ENCODE assay signal across 9 mouse cellular contexts in genomic region chr11:89302816-89303180, GRCm38 (mm10). TPM values are rescaled to one million over a fixed set of nuclear protein-coding genes. Genes with fewer than 3 reads are reported as not detected.
DNase-seq lines count a peak whose midpoint lies in the region; ATAC-seq and TF ChIP-seq lines count a peak whose summit lies in the region.
"Had no signal": no experiment of that assay in that cellular context is flagged by ENCODE, and none has a peak within 500 bp of the region (broad histone marks: within the 10 kb centered on the region; RNA-seq: fewer than 3 reads in every experiment).

No protein-coding gene starts in this region.

- peaks cover 21% of the 10 kb centered on the region for H3K27me3 ChIP-seq in thymus, adult 2 months (ENCODE audit: control insufficient read depth, insufficient read depth, low read length)
- H3K27me3 ChIP-seq in forebrain, embryonic 16.5 days (replicated peaks; ENCODE audit: control insufficient read depth, insufficient read depth, low read length) = no peaks in the 10 kb centered on the region
- H3K27me3 ChIP-seq in liver, postnatal 0 days (ENCODE audit: insufficient read depth, low read length) = peaks cover 71% of the 10 kb centered on the region

- no peak for TF ChIP-seq POLR2A in thymus, adult 2 months (IDR thresholded peaks at IDR 0.05; ENCODE audit: control insufficient read depth, extremely low read depth, insufficient read depth, low read length, poor library complexity)
- no peak for TF ChIP-seq POLR2A in olfactory bulb, adult 2 months (IDR thresholded peaks at IDR 0.05; ENCODE audit: insufficient read depth, low read depth, low read length)

- TF ChIP-seq CTCF in thymus, adult 2 months (IDR thresholded peaks at IDR 0.05; ENCODE audit: borderline replicate concordance, control insufficient read depth, extremely low read depth, insufficient read depth, low read length, poor library complexity) = no peak
- no peak for TF ChIP-seq CTCF in liver, postnatal 0 days (IDR thresholded peaks at IDR 0.05; ENCODE audit: low read depth)
- no peak for TF ChIP-seq CTCF in olfactory bulb, adult 2 months (IDR thresholded peaks at IDR 0.05; ENCODE audit: insufficient read depth, low read depth, low read length)

- H3K4me2 ChIP-seq in forebrain, embryonic 16.5 days (ENCODE audit: low read length) = peak overlapping the region; percentile 97
- peak overlapping the region; percentile 66 for H3K4me2 ChIP-seq in liver, postnatal 0 days (ENCODE audit: low read depth, low read length)

- no peaks in the 10 kb centered on the region for H3K36me3 ChIP-seq in thymus, adult 2 months (ENCODE audit: control insufficient read depth, insufficient read depth, low read length)
- no peaks in the 10 kb centered on the region for H3K36me3 ChIP-seq in forebrain, embryonic 16.5 days (ENCODE audit: control insufficient read depth, insufficient read depth)
- H3K36me3 ChIP-seq in liver, postnatal 0 days (replicated peaks; ENCODE audit: insufficient read depth, low read length) = no peaks in the 10 kb centered on the region

- peak overlapping the region; percentile 71 for H3K9ac ChIP-seq in forebrain, embryonic 16.5 days (replicated peaks; ENCODE audit: low read depth, low read length)
- no peak overlapping the region for H3K9ac ChIP-seq in liver, postnatal 0 days (replicated peaks)

- no peaks in the 10 kb centered on the region for H3K9me3 ChIP-seq in forebrain, embryonic 16.5 days (ENCODE audit: control insufficient read depth, low read length)
- no peaks in the 10 kb centered on the region for H3K9me3 ChIP-seq in liver, postnatal 0 days (ENCODE audit: low read length)

- H3K4me1 ChIP-seq in thymus, adult 2 months (replicated peaks; ENCODE audit: control insufficient read depth, insufficient read depth, low read length) = peaks cover 17% of the 10 kb centered on the region
- H3K4me1 ChIP-seq in forebrain, embryonic 16.5 days (replicated peaks; ENCODE audit: control insufficient read depth, insufficient read depth, low read length) = peaks cover 37% of the 10 kb centered on the region
- peaks cover 12% of the 10 kb centered on the region for H3K4me1 ChIP-seq in liver, postnatal 0 days (ENCODE audit: insufficient read depth)
- peaks cover 11% of the 10 kb centered on the region for H3K4me1 ChIP-seq in olfactory bulb, adult 2 months (ENCODE audit: control insufficient read depth, insufficient read depth, low read length)

- intact Hi-C loops in heart, postnatal 14 days (cut with DNase I) = loop anchor here (1.0 kb wide), 2 partner anchors 137 to 202 kb away; no protein-coding TSS in a partner anchor

- peak overlapping the region; percentile 43 for H3K4me3 ChIP-seq in thymus, adult 2 months (ENCODE audit: control insufficient read depth, insufficient read depth, low read length)
- peak overlapping the region; percentile 73 for H3K4me3 ChIP-seq in forebrain, embryonic 16.5 days (replicated peaks; ENCODE audit: low read length)
- H3K4me3 ChIP-seq in liver, postnatal 0 days (ENCODE audit: low read depth, low read length) = peak overlapping the region; percentile 42
- peak overlapping the region; percentile 69 for H3K4me3 ChIP-seq in olfactory bulb, adult 2 months (ENCODE audit: insufficient read depth, low read depth, low read length)

- no peak for TF ChIP-seq EP300 in liver, postnatal 0 days (IDR thresholded peaks at IDR 0.05; ENCODE audit: low read depth)

- WGBS in thymus, adult 2 months = 2% methylated on average over 29 of the region's 29 CpGs
- WGBS in forebrain, embryonic 16.5 days = 3% methylated on average over 20 of the region's 29 CpGs
- WGBS in liver, postnatal 0 days (ENCODE audit: insufficient replicate concordance) = 2% methylated on average over 10 of the region's 29 CpGs
- WGBS in olfactory bulb, adult 2 months = under 1% methylated on average over 26 of the region's 29 CpGs

- DNase-seq in thymus, adult 2 months = peak; percentile 39
- DNase-seq in thymus, postnatal 25 days = no peak
- peak; percentile 64 to 72 for DNase-seq in heart, postnatal 14 days
- DNase-seq in layer of hippocampus, adult 18-20 months (ENCODE audit: low spot score in 2 of 2) = peak; percentile 65 to 80
- no peak for DNase-seq in liver, postnatal 0 days
- DNase-seq in urinary bladder, postnatal 4 days (ENCODE audit: low spot score in 2 of 2) = peak; percentile 51 to 69

- ATAC-seq in forebrain, embryonic 16.5 days = peak; percentile 68
- ATAC-seq in liver, postnatal 0 days = no peak

- no peak overlapping the region for H3K27ac ChIP-seq in thymus, adult 2 months (ENCODE audit: control insufficient read depth, insufficient read depth, low read length)
- H3K27ac ChIP-seq in forebrain, embryonic 16.5 days (ENCODE audit: low read length) = peak overlapping the region; percentile 89
- H3K27ac ChIP-seq in liver, postnatal 0 days (ENCODE audit: low read depth) = no peak overlapping the region
- peak overlapping the region; percentile 86 for H3K27ac ChIP-seq in olfactory bulb, adult 2 months (ENCODE audit: insufficient read depth, low read depth, low read length)

RNA-seq across cellular contexts. Expression of gene Nog, which starts 0.7 kb away (rescaled TPM):
- polyA plus RNA-seq in thymus, adult 2 months (2012; rRNA removed) = 0.26 and 0.53 TPM in 2 replicates
- polyA plus RNA-seq in forebrain, embryonic 16.5 days (2015; fragmentation: Nextera tagmentation; extraction: Ambion mirVana) = 1.7 and 2.3 TPM in 2 replicates
- total RNA-seq in heart, postnatal 14 days (2021) = under 1 TPM; 0.24 to 0.31 TPM
- 10 to 100 TPM in 1 of 2 experiments, 1 to 10 TPM in 1; 9.6 to 12.7 TPM for total RNA-seq in layer of hippocampus, adult 18-20 months (2021)
- polyA plus RNA-seq in liver, postnatal 0 days (2015; fragmentation: Nextera tagmentation; extraction: Ambion mirVana) = not detected in 2 replicates
- not detected in 2 replicates for polyA plus RNA-seq in olfactory bulb, adult 2 months (2012; ENCODE audit: insufficient read depth, insufficient read length, low replicate concordance, missing spikeins)
- total RNA-seq: MEL had no signal

Comparison
In these comparisons a context has a peak if more than half of its experiments do, and no peak if none do; other contexts are left out.
1. DNase-seq: peak in thymus, adult 2 months (single experiment), heart, postnatal 14 days (2 of 2), layer of hippocampus, adult 18-20 months (2 of 2) and urinary bladder, postnatal 4 days (2 of 2); none in thymus, postnatal 25 days (single experiment) and liver, postnatal 0 days (single experiment).
2. H3K27ac ChIP-seq: peak in forebrain, embryonic 16.5 days (single experiment) and olfactory bulb, adult 2 months (single experiment); none in thymus, adult 2 months (single experiment) and liver, postnatal 0 days (single experiment).
3. Peak in every context shown above with its lines, with median percentiles within 50 percentile points of each other: H3K4me3 ChIP-seq.